Mouse (Mus musculus) cerebellum, adult 2 months (tissue): ENCODE results near the gene Rbmxl1.

ENCODE experiments used
- CTCF ChIP-seq: fragments of 200-500 bp; IDR thresholded peaks from 2 replicates; pipeline ENCODE4 v1.5.1; 2011; ENCODE audit warnings: low read depth, mild to moderate bottlenecking, control low read depth, low read length, moderate library complexity, borderline replicate concordance; ENCODE audit not compliant: insufficient read depth
- POLR2A ChIP-seq: fragments of 200-500 bp; IDR thresholded peaks from 2 replicates; pipeline ENCODE4 v1.6.1; 2011; ENCODE audit warnings: low read length, control low read depth, borderline replicate concordance; ENCODE audit not compliant: insufficient read depth

DNA sequence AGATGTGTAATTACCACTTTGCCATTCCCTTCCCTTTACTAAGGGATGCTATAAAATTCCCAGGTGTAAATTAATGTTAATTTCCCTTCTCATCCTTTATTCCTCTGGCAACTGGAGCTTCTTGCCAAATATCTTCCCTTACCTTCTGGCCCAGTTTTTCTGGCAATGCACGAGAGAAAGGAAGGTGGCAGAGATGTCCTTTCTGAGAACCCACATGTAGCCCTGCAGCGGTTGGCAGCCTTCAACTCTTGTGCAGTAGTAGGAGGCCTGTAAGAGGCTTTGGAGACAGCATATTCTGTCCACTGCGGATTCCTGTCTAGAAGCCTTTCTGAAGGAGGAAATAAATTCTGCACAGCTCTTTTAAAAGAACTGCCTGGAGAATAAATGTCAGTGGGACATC, 52.3 kb downstream of the Rbmxl1 start:
- TF ChIP-seq POLR2A (no peak), CTCF (no peak)
